Mouse (Mus musculus): ENCODE data around the gene Ccdc183.

The Ccdc183 gene

GRCm38 (mm10) chr2:25617578-25617977 is at the start of gene Ccdc183:
Gene Ccdc183 (minus strand): TSS chr2:25617678.
- in situ Hi-C loops (cut with MboI, MseI), result no loop called here

DNA sequence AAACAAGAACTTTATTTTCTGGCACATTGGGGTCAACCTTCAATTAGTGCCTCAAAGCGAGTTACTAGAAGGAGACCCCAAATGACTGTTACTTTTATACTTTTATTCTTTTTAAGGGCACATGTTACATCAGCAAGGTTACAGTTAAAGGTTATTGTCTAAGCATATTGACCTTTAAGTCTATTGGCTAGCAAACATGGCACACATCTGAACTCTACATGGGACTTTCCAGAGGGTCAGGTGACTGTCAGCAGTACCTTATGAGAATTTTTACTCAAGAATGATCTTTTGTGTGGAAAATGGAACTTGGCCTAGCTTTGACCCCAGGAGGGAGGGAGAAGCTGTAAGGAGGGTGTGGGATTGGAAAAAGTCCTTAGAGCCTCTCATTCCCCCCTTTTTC is 49.0 kb upstream of the Ccdc183 start:
- in situ Hi-C loops (cut with MboI, MseI), result no loop called here

DNA sequence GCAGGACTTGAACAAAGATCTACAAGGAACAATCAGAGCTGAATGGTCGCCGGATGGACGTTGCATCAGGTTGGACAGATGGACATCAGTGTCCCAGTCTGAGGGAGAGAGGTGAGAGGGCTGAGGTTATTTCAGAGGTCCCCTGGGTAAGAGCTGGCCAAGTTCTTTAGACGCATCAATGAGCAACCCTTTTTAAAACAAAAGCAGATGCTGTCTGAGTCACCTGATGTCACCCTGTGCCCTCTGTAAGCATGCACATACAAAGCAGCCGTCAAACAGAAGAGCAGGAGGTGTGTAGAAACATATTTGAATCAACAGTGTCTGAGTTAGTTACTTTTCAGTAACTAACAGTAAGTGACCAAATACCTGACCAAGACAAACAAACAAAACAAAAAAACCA is 46.6 kb upstream of the Ccdc183 start:
- in situ Hi-C loops (cut with MboI, MseI), result loop anchor here (5.0 kb wide), 1 partner anchor 38 kb away; the partner anchor contains the start of gene Obp2a

DNA sequence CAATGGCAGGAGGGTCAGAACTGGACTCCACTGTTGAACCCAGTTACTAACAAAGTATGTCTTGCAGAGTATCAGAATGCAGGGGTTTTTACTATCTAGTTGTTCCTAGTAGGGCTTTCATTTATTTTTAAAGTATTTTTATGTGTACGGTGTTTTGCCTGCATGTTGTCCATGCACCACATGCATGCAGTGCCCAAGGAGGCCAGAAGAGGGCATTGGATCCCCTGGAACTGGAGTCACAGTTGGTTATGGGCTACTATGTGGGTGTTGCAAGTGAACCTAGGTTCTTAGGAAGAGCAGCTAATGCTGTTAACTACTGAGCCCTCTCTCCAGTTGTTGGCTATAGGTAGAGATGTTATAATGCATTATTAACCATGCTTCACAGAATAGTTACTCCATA is 46.0 kb upstream of the Ccdc183 start:
- in situ Hi-C loops (cut with MboI, MseI), result loop anchor here (5.0 kb wide), 1 partner anchor 39 kb away; the partner anchor contains the start of gene Obp2a

DNA sequence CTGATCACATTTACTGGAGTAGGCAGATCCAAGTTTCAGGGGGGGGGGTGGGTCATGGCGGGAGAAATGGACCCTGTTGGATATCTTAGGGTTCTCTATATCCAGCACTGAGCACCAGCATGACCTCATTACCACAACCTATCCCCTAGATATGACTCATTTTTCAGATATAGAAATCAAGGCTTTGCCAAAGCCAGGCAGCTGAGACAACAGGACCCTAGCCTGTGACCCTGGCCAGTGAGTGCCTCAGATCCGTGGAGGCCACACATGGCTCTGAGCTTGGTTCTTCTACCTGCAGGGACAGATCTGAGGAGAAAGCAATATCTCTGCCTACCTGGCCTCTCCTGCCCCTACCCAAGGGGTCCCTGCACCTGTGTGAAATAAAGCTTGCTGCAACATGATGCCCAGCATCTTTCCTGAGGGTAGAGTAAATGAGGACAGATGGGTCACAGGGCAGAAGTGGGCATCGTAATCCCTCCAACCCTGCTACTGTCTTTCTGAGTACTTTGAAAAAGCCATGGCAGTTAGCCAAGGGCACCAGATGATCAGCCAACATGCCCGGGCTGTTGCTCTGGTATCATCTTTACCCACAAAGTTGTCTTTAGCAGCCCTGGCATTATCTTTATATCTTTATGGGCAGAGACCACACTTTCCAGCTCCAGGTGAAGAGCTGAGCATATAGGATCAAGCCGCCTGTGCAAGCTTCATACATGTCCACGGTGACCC is 43.9 kb upstream of the Ccdc183 start:
- in situ Hi-C loops (cut with MboI, MseI), result loop anchor here (5.0 kb wide), 1 partner anchor 41 kb away; the partner anchor contains the start of gene Obp2a

- in situ Hi-C loops (cut with MboI, MseI), result loop anchor here (5.0 kb wide), 1 partner anchor 42 kb away; the partner anchor contains the start of gene Obp2a
These were observed 42.8 kb upstream of the Ccdc183 start for GRCm38 (mm10) chr2:25660279-25660678.

GRCm38 (mm10) chr2:25657652-25658051 is 40.2 kb upstream of the Ccdc183 start, which contains the start of gene Lcn5:
Gene Lcn5 (plus strand): TSS chr2:25657952.
- in situ Hi-C loops (cut with MboI, MseI), result no loop called here

- in situ Hi-C loops (cut with MboI, MseI), result no loop called here
These were observed 39.8 kb upstream of the Ccdc183 start for GRCm38 (mm10) chr2:25657246-25657645.

GRCm38 (mm10) chr2:25656691-25657090 is 39.2 kb upstream of the Ccdc183 start:
- in situ Hi-C loops (cut with MboI, MseI), result no loop called here

DNA sequence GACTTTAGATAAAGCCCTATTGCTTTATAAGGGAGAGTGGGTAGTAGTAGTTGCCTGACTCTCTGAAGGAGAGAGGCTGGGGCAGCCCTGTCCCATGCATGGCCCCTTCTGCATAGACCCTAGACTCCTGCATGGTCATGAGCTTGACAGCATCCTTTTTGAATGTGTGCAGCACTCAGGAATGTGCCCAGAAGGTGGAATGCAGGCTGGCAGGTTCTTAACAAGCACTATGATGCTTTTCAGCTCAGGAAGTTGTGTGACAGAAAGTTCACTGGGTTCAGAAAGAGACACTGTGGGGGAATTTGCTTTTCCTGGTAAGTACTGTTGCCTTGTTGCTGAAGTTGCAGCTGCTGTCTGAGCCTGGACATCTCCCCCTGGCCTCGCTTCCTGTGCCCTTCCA is 37.0 kb upstream of the Ccdc183 start:
- in situ Hi-C loops (cut with MboI, MseI), result loop anchor here (5.0 kb wide), 1 partner anchor 173 kb away; no protein-coding TSS in a partner anchor

- in situ Hi-C loops (cut with MboI, MseI), result loop anchor here (5.0 kb wide), 1 partner anchor 174 kb away; no protein-coding TSS in a partner anchor
These were observed 35.4 kb upstream of the Ccdc183 start, which contains the start of gene Lcn8 for GRCm38 (mm10) chr2:25652902-25653301. Gene Lcn8 (plus strand): TSS chr2:25653120.

DNA sequence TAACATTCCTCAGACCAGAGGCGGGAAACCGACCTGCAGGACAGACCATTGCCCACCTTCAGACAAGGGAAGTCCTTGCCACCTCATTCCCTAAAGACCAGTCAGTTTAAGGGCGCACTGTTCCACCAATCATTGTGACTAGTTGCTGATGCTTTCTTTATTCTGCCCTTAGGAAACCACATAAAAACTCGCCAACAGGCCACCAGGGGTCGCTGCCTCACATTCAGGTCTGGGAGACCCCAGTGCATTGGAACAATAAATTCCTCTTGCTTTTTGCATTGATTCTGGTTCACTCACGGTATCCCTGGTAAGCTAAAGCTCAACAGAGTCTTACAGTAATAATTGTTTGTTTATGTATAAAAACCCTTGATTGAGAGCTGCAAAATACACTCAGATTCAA is 22.4 kb upstream of the Ccdc183 start:
- in situ Hi-C loops (cut with MboI, MseI), result loop anchor here (5.0 kb wide), 1 partner anchor 272 kb away; no protein-coding TSS in a partner anchor

- in situ Hi-C loops (cut with MboI, MseI), result no loop called here
These were observed 16.6 kb upstream of the Ccdc183 start for GRCm38 (mm10) chr2:25634046-25634445.

DNA sequence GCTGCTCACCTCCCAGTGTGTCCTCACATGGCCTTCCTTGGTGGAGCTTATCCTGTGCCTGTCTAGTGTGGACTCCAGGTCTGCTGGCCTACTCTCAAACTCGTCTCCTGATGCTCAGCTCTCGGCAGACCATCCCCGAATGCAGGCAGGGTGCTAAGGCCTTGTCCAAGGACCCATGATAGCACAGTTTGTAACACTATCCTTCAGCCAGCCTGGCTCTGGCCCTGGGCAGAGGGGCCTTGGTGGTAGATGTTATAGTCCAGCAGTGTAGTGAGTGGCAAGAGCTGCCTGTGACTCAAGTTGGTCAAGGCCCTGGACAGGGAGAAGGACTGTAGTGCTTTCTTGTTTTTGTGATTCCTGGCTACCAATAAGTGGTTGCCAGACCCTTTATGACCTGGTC is 16.1 kb upstream of the Ccdc183 start:
- in situ Hi-C loops (cut with MboI, MseI), result no loop called here

DNA sequence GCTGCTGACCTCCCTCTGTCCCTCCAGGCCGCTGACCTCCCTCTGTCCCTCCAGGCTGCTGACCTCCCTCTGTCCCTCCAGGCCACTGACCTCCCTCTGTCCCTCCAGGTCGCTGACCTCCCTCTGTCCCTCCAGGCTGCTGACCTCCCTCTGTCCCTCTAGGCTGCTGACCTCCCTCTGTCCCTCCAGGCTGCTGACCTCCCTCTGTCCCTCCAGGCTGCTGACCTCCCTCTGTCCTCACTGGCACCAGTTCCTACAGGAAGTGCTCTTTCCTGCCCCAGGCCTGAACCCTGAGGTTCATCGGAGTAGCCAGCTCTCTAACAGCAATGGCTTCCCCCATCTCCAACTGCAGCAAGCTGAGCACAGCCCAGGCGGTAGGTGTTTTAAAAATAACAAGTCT is 11.3 kb upstream of the Ccdc183 start:
- in situ Hi-C loops (cut with MboI, MseI), result no loop called here

GRCm38 (mm10) chr2:25627811-25628210 is 10.3 kb upstream of the Ccdc183 start, which contains the start of gene Fcna:
Gene Fcna (minus strand): TSS chr2:25628030.
- in situ Hi-C loops (cut with MboI, MseI), result no loop called here

- in situ Hi-C loops (cut with MboI, MseI), result no loop called here
These were observed 8.5 kb upstream of the Ccdc183 start for GRCm38 (mm10) chr2:25625986-25626385.

DNA sequence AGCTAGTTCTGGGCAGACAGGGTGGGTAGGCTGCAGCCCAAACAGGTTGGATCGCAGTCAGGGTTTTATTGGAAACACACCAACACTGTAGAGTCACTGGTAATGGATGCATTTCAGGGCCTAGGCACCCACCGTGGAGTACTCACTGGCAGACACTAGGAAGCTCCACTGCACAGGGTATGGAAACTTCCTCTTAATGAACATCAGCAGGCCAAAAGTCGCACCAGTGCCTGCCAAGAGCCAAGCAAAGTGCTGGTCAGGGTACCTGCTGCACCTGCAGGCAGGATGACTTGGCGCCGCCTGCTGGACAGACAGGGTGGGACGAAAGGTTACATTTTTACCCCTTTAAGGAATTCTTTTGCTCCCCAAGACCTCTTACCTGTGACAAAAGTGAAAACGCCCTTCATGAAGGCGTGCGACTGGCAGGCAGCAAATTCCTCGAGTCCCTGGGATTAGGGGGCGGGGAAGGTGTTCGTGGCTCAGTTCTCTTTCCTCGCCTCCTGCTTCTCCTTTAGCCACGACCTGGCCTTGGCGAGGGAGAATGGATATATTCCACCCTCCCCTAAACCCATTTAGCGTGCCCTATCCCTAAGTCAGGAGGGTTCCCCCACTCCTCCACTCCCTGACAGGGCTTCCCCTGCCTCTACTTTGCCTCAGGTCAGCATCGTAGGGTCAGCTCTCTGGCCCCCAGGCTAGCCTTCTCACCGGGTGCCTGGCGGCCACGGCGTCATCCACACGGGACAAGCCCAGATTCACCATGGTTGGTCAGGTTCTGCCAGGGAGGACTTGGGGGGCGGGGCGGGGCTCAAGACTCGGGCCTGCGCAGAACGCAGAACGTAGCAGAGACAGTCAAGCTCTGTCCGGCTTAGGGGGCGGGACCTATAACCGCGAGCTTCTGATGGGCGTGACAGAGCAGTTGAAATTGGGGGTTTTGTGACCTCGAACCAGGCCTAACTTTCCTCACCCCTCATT is 4.0 kb upstream of the Ccdc183 start, which contains the start of gene Tmem141:
TSS of gene Tmem141 (minus strand) at position 777 of the 972 bp plus-strand sequence.
- in situ Hi-C loops (cut with MboI, MseI), result no loop called here

DNA sequence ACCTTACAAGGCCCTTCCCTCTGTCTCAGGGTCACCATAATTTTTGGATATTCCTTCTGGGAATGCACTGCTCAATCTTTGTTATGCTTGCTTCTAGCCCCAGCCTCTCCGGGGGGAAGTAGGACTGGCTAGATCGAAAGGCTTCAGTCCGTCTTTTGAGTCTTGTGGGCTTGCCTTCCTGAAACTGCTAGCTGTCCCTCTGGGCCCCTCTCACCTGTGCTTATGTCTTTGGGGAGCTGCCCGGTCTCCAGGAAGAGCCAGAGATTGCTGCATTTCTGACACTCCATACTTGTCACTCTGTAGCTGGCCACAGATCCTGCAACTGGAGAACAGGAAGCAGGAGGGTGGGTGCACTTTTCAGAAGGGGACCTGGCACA is 3.4 kb upstream of the Ccdc183 start:
- in situ Hi-C loops (cut with MboI, MseI), result no loop called here

DNA sequence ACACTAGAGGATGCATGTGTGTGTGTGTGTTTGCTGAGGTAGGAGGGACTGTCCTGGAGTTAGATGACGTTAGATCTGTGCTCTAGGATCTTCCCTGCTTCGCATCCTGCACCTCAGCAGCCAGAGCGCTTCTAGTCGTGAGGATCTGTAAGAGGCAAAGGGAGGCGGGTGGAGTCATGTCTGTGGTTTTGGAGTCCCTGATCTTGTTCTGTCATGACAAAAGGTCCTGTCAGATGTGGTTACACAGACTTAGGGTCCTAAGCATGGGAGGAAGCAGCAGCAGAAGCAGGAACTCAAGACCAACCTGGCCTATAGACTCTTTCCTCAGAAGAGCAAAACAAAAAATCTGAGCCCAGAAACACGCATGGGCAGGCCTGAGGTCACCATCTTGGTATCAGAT is 2.9 kb upstream of the Ccdc183 start:
- in situ Hi-C loops (cut with MboI, MseI), result no loop called here

DNA sequence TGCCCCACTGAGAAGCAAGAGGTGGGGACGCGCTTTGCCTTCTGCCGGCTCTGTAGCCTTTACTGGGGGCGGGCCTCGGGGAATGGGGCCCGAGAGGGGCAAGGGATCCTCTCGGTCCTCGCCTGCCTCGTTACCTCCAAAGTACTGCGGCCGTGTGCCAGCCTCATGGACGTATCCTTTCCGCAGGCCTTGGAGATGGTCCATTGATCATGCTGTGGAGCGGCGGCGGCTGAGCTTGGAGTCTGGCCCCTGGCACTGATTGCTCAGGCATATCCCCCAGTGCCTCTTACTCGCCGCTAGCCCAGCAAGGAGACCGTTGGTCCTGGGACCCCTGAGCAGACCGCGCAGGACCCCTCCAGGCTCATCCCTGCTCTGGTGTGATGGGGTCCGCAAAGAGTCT is 1.1 kb downstream of the Ccdc183 start:
- in situ Hi-C loops (cut with MboI, MseI), result no loop called here

DNA sequence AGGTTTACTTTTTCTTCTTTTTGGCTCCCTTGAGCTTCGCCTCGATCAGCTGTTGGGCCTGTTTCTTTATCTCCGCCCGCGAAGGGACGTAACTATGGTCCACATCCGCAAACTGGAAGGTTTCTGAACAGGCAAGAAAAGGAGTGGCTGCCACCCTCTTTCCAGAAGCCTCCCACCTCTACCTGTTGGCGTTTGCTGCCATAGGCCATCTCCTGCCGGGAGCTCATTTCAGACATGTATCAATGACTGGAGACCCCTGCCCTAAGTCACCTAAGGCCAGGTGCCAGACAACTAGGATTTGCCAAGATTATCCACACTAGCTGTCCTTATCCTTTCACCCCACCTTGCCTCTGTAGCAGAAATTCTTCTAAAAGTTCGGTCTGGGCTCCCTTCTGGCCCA is 8.8 kb downstream of the Ccdc183 start:
- in situ Hi-C loops (cut with MboI, MseI), result no loop called here

Data from regulatory T cell (primary cell).